Mouse (Mus musculus) midbrain, postnatal 0 days (tissue): ENCODE data around the gene Olfr1259. TPM values are rescaled to one million over a fixed set of nuclear protein-coding genes. Genes with fewer than 3 reads are reported as not detected.
A peak's percentile ranks its signal among the peaks of the same experiment; 100 is the strongest.
"Not testable (repeated sequence)": the region's sequence is repeated elsewhere in the genome, so short reads cannot be mapped to it uniquely, and the experiment has no call there.

ENCODE experiments used
- ATAC-seq: fragments of 200-750 bp; cut with Nextera tagmentation; 2 replicates; pipeline ENCODE4 v1.8.0; 2017; ENCODE audit warnings: moderate number of reproducible peaks, mild to moderate bottlenecking, moderate TSS enrichment, moderate library complexity; ENCODE audit not compliant: low FRiP score
- DNase-seq: peaks from one replicate; pipeline ENCODE4 v3.0.0-alpha.2; 2015; ENCODE audit warnings: low spot score
- H3K27ac ChIP-seq: fragments of 300-500 bp; sonication (generic); 2 replicates; pipeline ENCODE4 v1.5.1; 2014; ENCODE audit warnings: low read depth, mild to moderate bottlenecking, low read length, mixed read lengths
- H3K27me3 ChIP-seq: fragments of 300-500 bp; sonication (generic); 2 replicates; pipeline ENCODE4 v1.6.1; 2014; ENCODE audit warnings: low read length, control low read depth, mixed read lengths; ENCODE audit not compliant: insufficient read depth
- H3K36me3 ChIP-seq: fragments of 300-500 bp; sonication (generic); 2 replicates; pipeline ENCODE4 v1.6.1; 2014; ENCODE audit warnings: low read length, control low read depth, mixed read lengths; ENCODE audit not compliant: insufficient read depth
- H3K4me1 ChIP-seq: fragments of 300-500 bp; sonication (generic); 2 replicates; pipeline ENCODE4 v1.6.1; 2014; ENCODE audit warnings: mild to moderate bottlenecking, control low read depth, antibody characterized with exemption, low read length, mixed read lengths; ENCODE audit not compliant: insufficient read depth
- H3K4me2 ChIP-seq: fragments of 300-500 bp; sonication (generic); 2 replicates; pipeline ENCODE4 v1.6.1; 2014; ENCODE audit warnings: low read depth, mild to moderate bottlenecking, low read length, mixed read lengths; ENCODE audit not compliant: poor library complexity, severe bottlenecking
- H3K4me3 ChIP-seq: fragments of 300-500 bp; sonication (generic); 2 replicates; pipeline ENCODE4 v1.5.1; 2014; ENCODE audit warnings: low read depth, mild to moderate bottlenecking, low read length, moderate library complexity
- H3K9ac ChIP-seq: fragments of 300-500 bp; sonication (generic); replicated peaks from 2 replicates; pipeline ENCODE4 v1.6.1; 2014; ENCODE audit warnings: mild to moderate bottlenecking, low read length, moderate library complexity, mixed read lengths; ENCODE audit not compliant: poor library complexity, severe bottlenecking
- H3K9me3 ChIP-seq: fragments of 300-500 bp; sonication (generic); 2 replicates; pipeline ENCODE4 v1.6.1; 2016; ENCODE audit warnings: low read length, control low read depth
- CTCF ChIP-seq: IDR thresholded peaks from 2 replicates; pipeline ENCODE4 v1.5.1; 2016; ENCODE audit warnings: antibody characterized with exemption, mild to moderate bottlenecking
- WGBS: fragments of 180-500 bp; shearing (Covaris S2); extraction: QIAGEN DNeasy Blood & Tissue Kit; methylation state at CpG from one replicate; pipeline ENCODE4 v1.1.7; 2014; 5-methylcytosine and 5-hydroxymethylcytosine counted together
- polyA plus RNA-seq: library from polyadenylated mRNA; unstranded; fragments of >200 nt; fragmentation: Nextera tagmentation; extraction: Ambion mirVana; gene quantifications from 2 replicates; pipeline ENCODE4 v1.2.1, GENCODE M21; 2015
- total RNA-seq: library from RNA; depleted of rRNA; stranded (reverse); fragments of >200 nt; gene quantifications from 2 replicates; pipeline ENCODE4 v1.2.3, GENCODE M21; 2014; rRNA removed

The Olfr1259 gene
- not detected in 2 replicates for total RNA-seq
- polyA plus RNA-seq = not detected in 2 replicates

DNA sequence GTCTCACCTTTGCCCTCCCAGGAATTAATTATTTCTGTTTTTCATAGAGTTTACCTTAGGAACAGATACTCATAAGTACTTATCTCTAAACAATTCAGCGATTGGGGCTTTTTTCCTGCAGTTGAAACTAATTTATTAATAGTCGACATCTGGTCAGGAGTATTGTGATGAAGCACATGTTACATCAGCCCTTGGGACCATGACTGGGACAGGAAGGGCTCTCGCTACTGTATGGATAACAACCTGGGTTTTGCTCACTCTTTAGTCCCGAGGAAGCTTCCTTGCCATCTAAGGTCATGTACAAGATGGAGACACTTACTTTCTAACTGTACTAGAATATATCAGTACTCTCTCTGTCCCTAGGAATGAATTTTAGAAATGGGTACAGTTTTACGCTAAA, at the start of gene Olfr1259:
TSS of gene Olfr1259 (minus strand) at position 101 of the 400 bp plus-strand sequence.
- no peak within 1 kb of the TSS for H3K4me2 ChIP-seq
- no peaks in the 10 kb centered on the region for H3K4me1 ChIP-seq
- ATAC-seq (no peak), DNase-seq (no peak)
- H3K27ac ChIP-seq = no peak within 1 kb of the TSS
- no peaks in the 10 kb centered on the region for H3K9me3 ChIP-seq
- no peak within 1 kb of the TSS for H3K9ac ChIP-seq
- H3K36me3 ChIP-seq = no peaks in the 10 kb centered on the region
- TF ChIP-seq CTCF = no peak
- H3K4me3 ChIP-seq = no peak within 1 kb of the TSS
- WGBS = 85% methylated on average over 5 of the region's 5 CpGs
- no peaks in the 10 kb centered on the region for H3K27me3 ChIP-seq

DNA sequence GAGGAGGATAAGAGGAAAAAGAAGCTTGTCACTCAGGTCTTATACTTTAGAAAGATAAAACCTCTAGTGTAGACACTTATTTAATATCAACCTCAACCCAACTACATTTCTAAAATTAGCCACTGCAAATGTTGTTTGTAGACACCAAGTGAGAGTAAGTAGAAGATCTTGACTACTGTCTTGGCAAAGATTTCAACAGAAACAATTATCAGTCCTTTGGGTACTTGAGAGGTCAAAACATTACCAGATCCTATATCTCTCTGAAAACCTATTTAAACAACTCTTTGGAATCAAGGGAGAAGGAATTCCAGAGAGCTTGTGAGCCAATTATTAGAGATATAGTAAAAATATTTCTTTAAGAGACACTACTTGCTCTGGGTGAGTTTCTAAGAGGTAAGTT, 42.5 kb upstream of the Olfr1259 start, which contains the start of gene Olfr1261:
TSS of gene Olfr1261 (plus strand) at position 301 of the 400 bp plus-strand sequence.
- Histone ChIP-seq H3K27me3 (no peaks in the 10 kb centered on the region), H3K9ac (no peak within 1 kb of the TSS), H3K4me1 (no peaks in the 10 kb centered on the region), H3K4me3 (no peak within 1 kb of the TSS), H3K27ac (no peak within 1 kb of the TSS), H3K9me3 (no peaks in the 10 kb centered on the region), H3K4me2 (no peak within 1 kb of the TSS), H3K36me3 (no peaks in the 10 kb centered on the region)
- no peak for TF ChIP-seq CTCF
- DNase-seq (no peak), ATAC-seq (no peak)

DNA sequence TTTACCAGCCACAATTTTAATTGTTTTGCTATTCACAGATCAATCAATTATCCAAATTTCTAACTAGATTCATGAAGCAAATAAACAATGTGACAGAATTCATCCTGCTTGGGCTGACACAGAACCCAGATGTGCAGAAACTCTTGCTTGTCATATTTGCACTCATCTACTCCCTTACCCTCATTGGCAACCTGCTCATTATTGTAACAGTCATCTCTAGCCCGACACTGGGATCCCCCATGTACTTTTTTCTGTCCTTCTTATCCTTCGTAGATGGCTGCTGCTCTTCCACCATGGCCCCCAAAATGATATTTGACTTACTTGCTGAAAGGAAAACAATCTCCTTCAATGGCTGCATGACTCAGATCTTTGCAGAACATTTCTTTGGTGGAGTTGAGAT, 29.2 kb upstream of the Olfr1259 start:
- Histone ChIP-seq H3K9me3 (no peaks in the 10 kb centered on the region), H3K4me1 (no peaks in the 10 kb centered on the region), H3K4me2 (no peak overlapping the region), H3K27me3 (no peaks in the 10 kb centered on the region), H3K4me3 (no peak overlapping the region), H3K36me3 (no peaks in the 10 kb centered on the region), H3K9ac (no peak overlapping the region), H3K27ac (no peak overlapping the region)
- WGBS = 86% methylated on average over 2 of the region's 2 CpGs
- no peak for TF ChIP-seq CTCF
- no peak for ATAC-seq
- DNase-seq = no peak

DNA sequence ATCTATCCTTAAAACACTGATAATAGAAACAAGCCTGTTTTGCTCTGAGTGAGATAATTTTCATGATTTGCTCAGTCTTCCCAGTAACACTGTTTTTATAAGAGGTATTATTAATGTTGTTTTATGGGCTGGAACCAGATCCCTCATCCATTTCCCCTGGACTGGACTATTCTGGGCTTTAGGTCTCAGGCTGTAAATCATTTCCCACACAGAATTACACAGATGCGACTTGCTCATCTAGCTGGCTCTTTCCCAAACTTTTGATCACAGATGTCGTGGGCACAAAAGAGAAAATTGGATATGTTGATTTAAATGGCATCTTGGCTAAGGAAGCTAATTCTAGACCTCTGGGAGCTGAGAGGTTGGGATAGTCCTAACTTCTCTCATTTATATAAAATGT, 25.7 kb upstream of the Olfr1259 start, which contains the start of gene Olfr1260:
TSS of gene Olfr1260 (plus strand) at position 157 of the 400 bp plus-strand sequence.
- WGBS = 67% methylated on average over 2 of the region's 2 CpGs

DNA sequence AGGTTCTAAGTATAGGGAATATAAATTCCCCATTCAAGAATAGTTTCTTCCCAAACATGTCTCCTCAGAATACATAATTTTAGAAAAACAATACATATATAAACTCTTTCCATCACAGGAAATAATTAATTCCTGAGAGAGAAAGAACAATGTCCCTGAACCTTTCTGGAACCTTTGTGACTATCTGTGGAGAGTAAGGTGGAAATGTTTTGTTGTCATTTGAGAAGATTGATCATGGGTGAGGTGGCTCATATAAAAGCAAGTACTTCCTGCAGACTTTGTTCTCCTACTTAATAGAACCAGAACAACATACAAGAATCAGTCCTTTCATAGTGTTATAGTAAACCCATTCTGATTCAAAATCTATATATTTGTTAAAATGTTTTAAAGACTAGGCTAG, 21.5 kb downstream of the Olfr1259 start, which contains the start of gene Olfr1258:
TSS of gene Olfr1258 (plus strand) at position 301 of the 400 bp plus-strand sequence.
- no peak for TF ChIP-seq CTCF
- H3K4me3 ChIP-seq = no peak within 1 kb of the TSS
- ATAC-seq (no peak), DNase-seq (no peak)
- no peaks in the 10 kb centered on the region for H3K9me3 ChIP-seq
- H3K36me3 ChIP-seq = no peaks in the 10 kb centered on the region
- no peak within 1 kb of the TSS for H3K27ac ChIP-seq
- H3K4me1 ChIP-seq = no peaks in the 10 kb centered on the region
- no peak within 1 kb of the TSS for H3K9ac ChIP-seq
- no peak within 1 kb of the TSS for H3K4me2 ChIP-seq
- no peaks in the 10 kb centered on the region for H3K27me3 ChIP-seq

More for the DNA sequence above, 25.7 kb upstream of the Olfr1259 start, which contains the start of gene Olfr1260:
- TF ChIP-seq CTCF = no peak
- Histone ChIP-seq H3K9ac (no peak within 1 kb of the TSS), H3K4me1 (no peaks in the 10 kb centered on the region), H3K9me3 (no peaks in the 10 kb centered on the region), H3K27me3 (no peaks in the 10 kb centered on the region), H3K4me2 (no peak within 1 kb of the TSS), H3K4me3 (no peak within 1 kb of the TSS), H3K27ac (no peak within 1 kb of the TSS), H3K36me3 (no peaks in the 10 kb centered on the region)
- ATAC-seq (no peak), DNase-seq (peak; percentile 11)

DNA sequence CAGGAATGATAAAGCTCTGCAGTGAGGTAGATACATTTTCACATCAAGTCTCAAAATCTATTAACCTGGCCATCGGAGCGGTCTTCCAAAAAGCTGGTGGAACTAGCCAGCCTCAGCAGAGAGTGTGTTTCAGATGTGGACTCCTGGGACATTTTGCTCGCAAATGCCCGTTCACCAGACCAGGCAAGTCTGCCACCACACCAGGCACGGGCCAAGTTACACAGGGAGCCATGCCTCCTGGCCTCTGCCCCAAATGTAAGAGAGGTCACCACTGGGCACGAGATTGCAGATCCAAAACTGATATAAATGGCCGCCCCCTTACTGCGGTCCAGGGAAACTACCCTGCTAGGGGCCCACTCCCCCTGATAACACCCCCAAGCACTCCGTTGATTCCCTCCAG, 35.8 kb downstream of the Olfr1259 start:
- not testable (repeated sequence) for H3K36me3 ChIP-seq, H3K9ac ChIP-seq
- WGBS = 90% methylated on average over 9 of the region's 9 CpGs

More for the DNA sequence above, 35.8 kb downstream of the Olfr1259 start:
- H3K27me3 ChIP-seq, H3K4me2 ChIP-seq, H3K4me1 ChIP-seq, H3K9me3 ChIP-seq, DNase-seq, H3K4me3 ChIP-seq, H3K27ac ChIP-seq, ATAC-seq: not testable (repeated sequence)

Other genes starting within 250 kb of the Olfr1259 start
- gene Olfr1252, start 223.7 kb downstream of the Olfr1259 start, total RNA-seq = not detected in 2 replicates
- gene Olfr1252, start 223.7 kb downstream of the Olfr1259 start, polyA plus RNA-seq = not detected in 2 replicates
- gene Olfr1253, start 191.6 kb downstream of the Olfr1259 start, total RNA-seq = not detected in 2 replicates
- gene Olfr1253, start 191.6 kb downstream of the Olfr1259 start, polyA plus RNA-seq = not detected in 2 replicates
- not detected in 2 replicates for gene Olfr1254, start 155.0 kb downstream of the Olfr1259 start, total RNA-seq
- gene Olfr1254, start 155.0 kb downstream of the Olfr1259 start, polyA plus RNA-seq = not detected in 2 replicates
- not detected in 2 replicates for gene Olfr1255, start 136.6 kb downstream of the Olfr1259 start, total RNA-seq
- not detected in 2 replicates for gene Olfr1255, start 136.6 kb downstream of the Olfr1259 start, polyA plus RNA-seq
- not detected in 2 replicates for gene Olfr1256, start 107.1 kb downstream of the Olfr1259 start, total RNA-seq
- gene Olfr1256, start 107.1 kb downstream of the Olfr1259 start, polyA plus RNA-seq = not detected in 2 replicates
- gene Olfr48, start 100.5 kb downstream of the Olfr1259 start, total RNA-seq = 0.05 TPM in 1 of 2 replicates, not detected in the other
- gene Olfr48, start 100.5 kb downstream of the Olfr1259 start, polyA plus RNA-seq = not detected in 2 replicates
- not detected in 2 replicates for gene Olfr1257, start 70.2 kb downstream of the Olfr1259 start, total RNA-seq
- gene Olfr1257, start 70.2 kb downstream of the Olfr1259 start, polyA plus RNA-seq = not detected in 2 replicates
- gene Olfr1258, start 21.4 kb downstream of the Olfr1259 start, total RNA-seq = not detected in 2 replicates
- not detected in 2 replicates for gene Olfr1258, start 21.4 kb downstream of the Olfr1259 start, polyA plus RNA-seq
- not detected in 2 replicates for gene Olfr1260, start 25.7 kb upstream of the Olfr1259 start, total RNA-seq
- not detected in 2 replicates for gene Olfr1260, start 25.7 kb upstream of the Olfr1259 start, polyA plus RNA-seq
- gene Olfr1261, start 42.6 kb upstream of the Olfr1259 start, total RNA-seq = not detected in 2 replicates
- not detected in 2 replicates for gene Olfr1261, start 42.6 kb upstream of the Olfr1259 start, polyA plus RNA-seq
- gene Olfr1262, start 51.5 kb upstream of the Olfr1259 start, total RNA-seq = not detected in 2 replicates
- not detected in 2 replicates for gene Olfr1262, start 51.5 kb upstream of the Olfr1259 start, polyA plus RNA-seq
- gene Olfr1263, start 63.5 kb upstream of the Olfr1259 start, total RNA-seq = not detected in 2 replicates
- not detected in 2 replicates for gene Olfr1263, start 63.5 kb upstream of the Olfr1259 start, polyA plus RNA-seq
- not detected in 2 replicates for gene Olfr1264, start 76.9 kb upstream of the Olfr1259 start, total RNA-seq
- gene Olfr1264, start 76.9 kb upstream of the Olfr1259 start, polyA plus RNA-seq = not detected in 2 replicates
- gene Olfr1265, start 86.7 kb upstream of the Olfr1259 start, total RNA-seq = not detected in 2 replicates
- not detected in 2 replicates for gene Olfr1265, start 86.7 kb upstream of the Olfr1259 start, polyA plus RNA-seq
- gene Olfr140, start 114.9 kb upstream of the Olfr1259 start, total RNA-seq = not detected in 2 replicates
- gene Olfr140, start 114.9 kb upstream of the Olfr1259 start, polyA plus RNA-seq = not detected in 2 replicates
- gene Olfr1269, start 172.7 kb upstream of the Olfr1259 start, total RNA-seq = not detected in 2 replicates
- not detected in 2 replicates for gene Olfr1269, start 172.7 kb upstream of the Olfr1259 start, polyA plus RNA-seq
- not detected in 2 replicates for gene Olfr32, start 193.6 kb upstream of the Olfr1259 start, total RNA-seq
- gene Olfr32, start 193.6 kb upstream of the Olfr1259 start, polyA plus RNA-seq = not detected in 2 replicates
- gene Olfr1270, start 204.4 kb upstream of the Olfr1259 start, total RNA-seq = not detected in 2 replicates
- not detected in 2 replicates for gene Olfr1270, start 204.4 kb upstream of the Olfr1259 start, polyA plus RNA-seq